Mouse (Mus musculus) midbrain, embryonic 14.5 days (tissue): ENCODE data around the gene Ndufb2. TPM values are rescaled to one million over a fixed set of nuclear protein-coding genes. Genes with fewer than 3 reads are reported as not detected.
A peak's percentile ranks its signal among the peaks of the same experiment; 100 is the strongest.

Experiments
- ATAC-seq: fragments of 200-750 bp; cut with Nextera tagmentation; 2 replicates; pipeline ENCODE4 v1.8.0; 2017; ENCODE audit warnings: moderate number of reproducible peaks, moderate library complexity; ENCODE audit not compliant: low FRiP score, low TSS enrichment
- DNase-seq: peaks from one replicate; pipeline ENCODE4 v3.0.0-alpha.2; 2015
- H3K27ac ChIP-seq: fragments of 300-500 bp; sonication (generic); replicated peaks from 2 replicates; pipeline ENCODE4 v1.5.1; 2014; ENCODE audit warnings: mild to moderate bottlenecking, low read depth, low read length, moderate library complexity
- H3K27me3 ChIP-seq: fragments of 300-500 bp; sonication (generic); 2 replicates; pipeline ENCODE4 v1.6.1; 2014; ENCODE audit warnings: low read length, control low read depth, mixed read lengths; ENCODE audit not compliant: control insufficient read depth, insufficient read depth
- H3K36me3 ChIP-seq: fragments of 300-500 bp; sonication (generic); 2 replicates; pipeline ENCODE4 v1.6.1; 2014; ENCODE audit warnings: low read length, control low read depth; ENCODE audit not compliant: control insufficient read depth, insufficient read depth
- H3K4me1 ChIP-seq: fragments of 300-500 bp; sonication (generic); 2 replicates; pipeline ENCODE4 v1.6.1; 2014; ENCODE audit warnings: mild to moderate bottlenecking, antibody characterized with exemption, low read length, control low read depth; ENCODE audit not compliant: control insufficient read depth, insufficient read depth
- H3K4me2 ChIP-seq: fragments of 300-500 bp; sonication (generic); 2 replicates; pipeline ENCODE4 v1.6.1; 2014; ENCODE audit warnings: mild to moderate bottlenecking, low read length, moderate library complexity
- H3K4me3 ChIP-seq: fragments of 300-500 bp; sonication (generic); replicated peaks from 2 replicates; pipeline ENCODE4 v1.5.1; 2014; ENCODE audit warnings: low read depth, low read length
- H3K9ac ChIP-seq: fragments of 300-500 bp; sonication (generic); replicated peaks from 2 replicates; pipeline ENCODE4 v1.6.1; 2014; ENCODE audit warnings: mild to moderate bottlenecking, low read length, moderate library complexity
- H3K9me3 ChIP-seq: fragments of 300-500 bp; sonication (generic); 2 replicates; pipeline ENCODE4 v1.6.1; 2016; ENCODE audit warnings: low read length, control low read depth, mixed read lengths; ENCODE audit not compliant: control insufficient read depth
- WGBS: fragments of 180-500 bp; shearing (Covaris S2); extraction: QIAGEN DNeasy Blood & Tissue Kit; methylation state at CpG from one replicate; pipeline ENCODE4 v1.1.7; 2014; 5-methylcytosine and 5-hydroxymethylcytosine counted together
- polyA plus RNA-seq: library from polyadenylated mRNA; unstranded; fragments of >200 nt; fragmentation: Nextera tagmentation; extraction: Ambion mirVana; gene quantifications from 2 replicates; pipeline ENCODE4 v1.2.1, GENCODE M21; 2014

The Ndufb2 gene
- polyA plus RNA-seq, 1 experiment from 2014 or later = 404 TPM

DNA sequence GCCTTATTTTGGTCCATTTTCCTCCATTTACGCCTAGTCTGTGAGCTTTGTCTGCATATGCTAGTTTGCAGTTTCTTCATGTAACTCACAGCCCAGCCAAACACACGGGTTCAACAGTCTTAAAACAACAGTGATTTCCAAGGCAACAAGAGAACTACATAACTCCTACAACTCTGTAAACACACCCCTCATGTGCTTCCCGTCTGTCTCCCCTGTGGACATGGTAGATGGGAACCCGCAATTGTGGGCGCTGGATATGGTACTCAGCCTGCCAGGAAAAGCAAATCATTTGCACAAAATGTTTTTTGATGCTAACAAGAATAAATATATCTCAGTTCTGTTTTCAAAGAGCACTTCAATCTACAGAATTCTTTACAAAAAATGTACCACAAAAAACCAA, 12.2 kb downstream of the Ndufb2 start:
- no peaks in the 10 kb centered on the region for H3K9me3 ChIP-seq
- ATAC-seq = no peak
- no peaks in the 10 kb centered on the region for H3K4me1 ChIP-seq
- no peaks in the 10 kb centered on the region for H3K27me3 ChIP-seq
- H3K27ac ChIP-seq = no peak overlapping the region
- H3K4me3 ChIP-seq = no peak overlapping the region
- no peak overlapping the region for H3K9ac ChIP-seq
- no peak overlapping the region for H3K4me2 ChIP-seq
- DNase-seq = no peak
- peaks cover 38% of the 10 kb centered on the region for H3K36me3 ChIP-seq
- 90% methylated on average over 5 of the region's 5 CpGs for WGBS

DNA sequence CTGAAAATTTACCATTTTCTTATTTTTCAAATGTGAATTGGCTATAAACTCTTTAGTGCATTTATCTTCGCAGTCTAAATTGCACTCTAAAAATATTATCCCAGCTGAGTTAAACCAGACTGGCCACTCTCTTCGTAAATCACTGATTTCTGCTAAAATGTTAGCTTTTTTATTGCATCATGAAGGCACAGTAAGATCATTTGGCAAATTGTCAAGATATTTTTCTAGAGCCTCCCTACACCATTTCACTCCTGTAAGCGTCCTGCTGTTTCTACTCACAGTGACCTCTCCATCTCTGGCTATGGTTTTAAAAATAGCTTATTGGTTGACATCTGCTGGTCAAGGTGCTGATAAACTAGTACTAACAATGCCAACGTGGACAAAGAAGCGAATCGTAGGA, 13.7 kb downstream of the Ndufb2 start:
- no peak overlapping the region for H3K4me2 ChIP-seq
- no peak overlapping the region for H3K4me3 ChIP-seq
- no peak for ATAC-seq
- H3K27ac ChIP-seq = no peak overlapping the region
- peaks cover 32% of the 10 kb centered on the region for H3K36me3 ChIP-seq
- no peak for DNase-seq
- H3K27me3 ChIP-seq = no peaks in the 10 kb centered on the region
- WGBS = 96% methylated on average over 6 of the region's 6 CpGs
- no peaks in the 10 kb centered on the region for H3K9me3 ChIP-seq
- no peak overlapping the region for H3K9ac ChIP-seq
- H3K4me1 ChIP-seq = no peaks in the 10 kb centered on the region

DNA sequence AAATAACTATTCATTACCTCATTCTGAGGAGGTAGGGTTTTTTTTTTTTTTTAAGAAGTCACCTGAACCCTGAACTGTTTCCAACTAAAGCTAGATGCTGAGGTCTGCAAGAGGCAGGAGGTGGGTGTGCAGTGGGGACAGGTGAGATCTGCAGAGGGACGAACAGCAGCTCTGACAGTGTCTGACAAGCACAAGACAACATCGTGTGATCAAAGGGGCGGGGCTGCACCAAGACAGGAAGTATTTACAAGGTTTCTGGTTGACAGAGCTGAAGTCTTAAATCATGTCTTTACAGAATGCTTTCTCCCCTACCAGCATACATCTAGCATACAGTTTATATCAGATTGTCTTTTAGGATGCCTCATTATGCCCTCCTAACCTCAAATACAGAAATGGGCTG, 14.5 kb downstream of the Ndufb2 start:
- no peaks in the 10 kb centered on the region for H3K4me1 ChIP-seq
- no peak overlapping the region for H3K4me3 ChIP-seq
- ATAC-seq (no peak), DNase-seq (no peak)
- no peaks in the 10 kb centered on the region for H3K9me3 ChIP-seq
- no peak overlapping the region for H3K9ac ChIP-seq
- H3K27me3 ChIP-seq = no peaks in the 10 kb centered on the region
- peaks cover 30% of the 10 kb centered on the region for H3K36me3 ChIP-seq
- no peak overlapping the region for H3K4me2 ChIP-seq
- H3K27ac ChIP-seq = no peak overlapping the region
- 73% methylated on average over 3 of the region's 3 CpGs for WGBS

- no peaks in the 10 kb centered on the region for H3K9me3 ChIP-seq
- ATAC-seq (no peak), DNase-seq (no peak)
These were observed 15.0 kb downstream of the Ndufb2 start for GRCm38 (mm10) chr6:39607365-39607764.

GRCm38 (mm10) chr6:39610207-39610606, 17.8 kb downstream of the Ndufb2 start:
- 75% methylated on average over 2 of the region's 2 CpGs for WGBS
- Histone ChIP-seq H3K36me3 (peaks cover 36% of the 10 kb centered on the region), H3K27ac (no peak overlapping the region), H3K4me2 (no peak overlapping the region), H3K9me3 (no peaks in the 10 kb centered on the region), H3K4me3 (no peak overlapping the region), H3K27me3 (no peaks in the 10 kb centered on the region), H3K9ac (no peak overlapping the region), H3K4me1 (no peaks in the 10 kb centered on the region)
- ATAC-seq (no peak), DNase-seq (peak; percentile 44)

More at GRCm38 (mm10) chr6:39607365-39607764, 15.0 kb downstream of the Ndufb2 start:
- H3K27ac ChIP-seq = no peak overlapping the region
- no peaks in the 10 kb centered on the region for H3K4me1 ChIP-seq
- no peak overlapping the region for H3K4me2 ChIP-seq
- H3K27me3 ChIP-seq = no peaks in the 10 kb centered on the region
- H3K36me3 ChIP-seq = peaks cover 31% of the 10 kb centered on the region
- WGBS = 76% methylated on average over 5 of the region's 5 CpGs
- H3K4me3 ChIP-seq = no peak overlapping the region
- no peak overlapping the region for H3K9ac ChIP-seq

- H3K4me1 ChIP-seq = no peaks in the 10 kb centered on the region
- no peak overlapping the region for H3K27ac ChIP-seq
- 96% methylated on average over 2 of the region's 2 CpGs for WGBS
- H3K4me2 ChIP-seq = no peak overlapping the region
- ATAC-seq = no peak
- no peak for DNase-seq
- H3K4me3 ChIP-seq = no peak overlapping the region
- H3K9ac ChIP-seq = no peak overlapping the region
- H3K27me3 ChIP-seq = no peaks in the 10 kb centered on the region
- H3K36me3 ChIP-seq = peaks cover 46% of the 10 kb centered on the region
- no peaks in the 10 kb centered on the region for H3K9me3 ChIP-seq
These were observed 18.9 kb downstream of the Ndufb2 start for GRCm38 (mm10) chr6:39611296-39611695.

Other genes with a start within 250 kb of the Ndufb2 start
- 58.4 and 69.3 TPM in 2 replicates for gene Slc37a3, start 214.9 kb upstream of the Ndufb2 start, polyA plus RNA-seq
- gene Rab19, start 211.4 kb upstream of the Ndufb2 start, polyA plus RNA-seq = 0.17 TPM in 1 of 2 replicates, not detected in the other
- gene Mkrn1, start 172.1 kb upstream of the Ndufb2 start, polyA plus RNA-seq = 244 and 294 TPM in 2 replicates
- gene Dennd2a, start 34.7 kb upstream of the Ndufb2 start, polyA plus RNA-seq = 23.3 and 31.5 TPM in 2 replicates
- gene Adck2, start 18.7 kb upstream of the Ndufb2 start, polyA plus RNA-seq = 34.5 and 48.7 TPM in 2 replicates
- 0.58 TPM in 1 of 2 replicates, not detected in the other for gene Gm42420, start 6.8 kb upstream of the Ndufb2 start, polyA plus RNA-seq
- 22.5 and 25.9 TPM in 2 replicates for gene Braf, start 132.9 kb downstream of the Ndufb2 start, polyA plus RNA-seq
- gene Mrps33, start 218.4 kb downstream of the Ndufb2 start, polyA plus RNA-seq = 192 and 205 TPM in 2 replicates